Comparison of ENCODE assay signal across 6 mouse cellular contexts in genomic region chr17:13469867-13470380, GRCm38 (mm10).
DNase-seq lines count a peak whose midpoint lies in the region; ATAC-seq and TF ChIP-seq lines count a peak whose summit lies in the region.
"Not testable (repeated sequence)": the region's sequence is repeated elsewhere in the genome, so short reads cannot be mapped to it uniquely, and the experiment has no call there.

No protein-coding gene starts in this region.

- 55% methylated on average over 8 of the region's 8 CpGs for WGBS in limb, embryonic 15.5 days
- WGBS in lung, embryonic 14.5 days: 61% methylated on average over 8 of the region's 8 CpGs
- WGBS in lung, embryonic 16.5 days: 56% methylated on average over 8 of the region's 8 CpGs

- H3K27me3 ChIP-seq in limb, embryonic 15.5 days; lung, embryonic 14.5 days (ENCODE audit: insufficient read depth, low read length); lung, embryonic 16.5 days (ENCODE audit: control insufficient read depth, insufficient read depth, low read depth, low read length): not testable (repeated sequence)

- not testable (repeated sequence) for H3K9me3 ChIP-seq in limb, embryonic 15.5 days; lung, embryonic 14.5 days (ENCODE audit: low read depth, low read length); lung, embryonic 16.5 days (ENCODE audit: control insufficient read depth, low read length)

- not testable (repeated sequence) for H3K9ac ChIP-seq in limb, embryonic 15.5 days; lung, embryonic 14.5 days; lung, embryonic 16.5 days (ENCODE audit: low read length)

- H3K36me3 ChIP-seq in limb, embryonic 15.5 days; lung, embryonic 14.5 days (ENCODE audit: insufficient read depth); lung, embryonic 16.5 days (ENCODE audit: control insufficient read depth, insufficient read depth, low read length): not testable (repeated sequence)

- not testable (repeated sequence) for H3K4me2 ChIP-seq in limb, embryonic 15.5 days; lung, embryonic 14.5 days; lung, embryonic 16.5 days (ENCODE audit: low read depth, low read length)

- not testable (repeated sequence) for H3K4me1 ChIP-seq in limb, embryonic 15.5 days; lung, embryonic 14.5 days (ENCODE audit: insufficient read depth)
- H3K4me1 ChIP-seq in lung, embryonic 16.5 days (replicated peaks; ENCODE audit: control insufficient read depth, insufficient read depth, low read length): peaks cover 17% of the 10 kb centered on the region

- not testable (repeated sequence) for H3K27ac ChIP-seq in limb, embryonic 15.5 days; lung, embryonic 14.5 days (ENCODE audit: low read depth); lung, embryonic 16.5 days (ENCODE audit: low read length)

- not testable (repeated sequence) for TF ChIP-seq CTCF in lung, embryonic 14.5 days (IDR thresholded peaks at IDR 0.05; ENCODE audit: low read depth)

- H3K4me3 ChIP-seq in limb, embryonic 15.5 days; lung, embryonic 14.5 days (ENCODE audit: low read depth, low read length); lung, embryonic 16.5 days (ENCODE audit: low read length): not testable (repeated sequence)

- ATAC-seq in limb, embryonic 15.5 days (ENCODE audit: insufficient number of reproducible peaks, low FRiP score, low TSS enrichment, low read depth): 0 out of 2 replicates have a peak, but pooled peaks have one; percentile 10
- ATAC-seq in lung, embryonic 14.5 days (ENCODE audit: insufficient read depth): peak; percentile 22; the same call in 1 of the 2 replicates
- ATAC-seq in lung, embryonic 16.5 days (ENCODE audit: low read depth): peak; percentile 53

- peak; percentile 38 for DNase-seq in 3134 (ENCODE audit: extremely low read depth, insufficient read length, low spot score)
- peak; percentile 46 for DNase-seq in NIH3T3 (ENCODE audit: low read depth)
- peak; percentile 59 for DNase-seq in lung, embryonic 14.5 days
- peak; percentile 36 for DNase-seq in lung, postnatal 10 days
